Mouse (Mus musculus): Measurements from ENCODE around the gene Stk40.

DNA sequence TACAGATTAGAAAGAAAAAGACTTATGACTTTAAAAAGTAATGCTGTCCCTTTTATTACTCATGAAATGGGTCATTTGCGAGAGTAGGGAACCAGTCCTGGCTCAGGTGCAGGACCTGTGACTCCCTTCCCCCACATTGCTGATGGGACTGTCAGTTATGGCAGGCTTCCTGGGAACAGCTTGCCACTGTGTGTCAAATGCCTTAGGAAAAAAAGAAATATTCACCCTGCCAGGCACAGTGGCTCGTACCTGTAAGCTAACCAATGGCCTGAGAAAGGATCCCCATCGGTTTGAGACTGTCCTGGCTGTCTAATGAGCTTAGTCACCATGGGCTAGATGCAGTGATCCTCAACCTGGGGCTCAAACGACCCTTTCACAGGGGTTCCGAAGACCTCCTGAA lies 16.3 kb downstream of the Stk40 start:
- TF ChIP-seq CTCF (IDR thresholded peaks at IDR 0.05; ENCODE audit: low read depth, low read length) = no peak
- TF ChIP-seq GATA1 (IDR thresholded peaks at IDR 0.05; ENCODE audit: borderline replicate concordance, low read length) = no peak

Measured in G1E (cell line).